Mouse (Mus musculus) bone marrow macrophage, adult 2 months (primary cell): ENCODE data around the gene Kcnj9. TPM values are rescaled to one million over a fixed set of nuclear protein-coding genes. Genes with fewer than 3 reads are reported as not detected.

Experiments
- H3K27ac ChIP-seq: 2 replicates; pipeline ENCODE4 v1.5.1; 2012; ENCODE audit warnings: low read depth, low read length; ENCODE audit not compliant: insufficient read depth
- H3K4me1 ChIP-seq: 2 replicates; pipeline ENCODE4 v1.6.1; 2012; ENCODE audit warnings: low read length; ENCODE audit not compliant: control insufficient read depth, insufficient read depth
- H3K4me3 ChIP-seq: 2 replicates; pipeline ENCODE4 v1.5.1; 2012; ENCODE audit warnings: mild to moderate bottlenecking, low read length, moderate library complexity; ENCODE audit not compliant: insufficient read depth
- CTCF ChIP-seq: IDR thresholded peaks from 2 replicates; pipeline ENCODE4 v1.5.1; 2012; ENCODE audit warnings: low read depth, mild to moderate bottlenecking, low read length, moderate library complexity
- POLR2A ChIP-seq: IDR thresholded peaks from 2 replicates; pipeline ENCODE4 v1.6.1; 2012; ENCODE audit warnings: mild to moderate bottlenecking, low read depth, low read length, borderline replicate concordance
- polyA plus RNA-seq: library from polyadenylated mRNA; stranded (reverse); fragments of >200 nt; gene quantifications from 2 replicates; pipeline ENCODE4 v1.2.4, GENCODE M21; 2012; ENCODE audit not compliant: missing spikeins, insufficient read depth, insufficient read length

The Kcnj9 gene
- 1.8 and 2.2 TPM in 2 replicates for polyA plus RNA-seq

DNA sequence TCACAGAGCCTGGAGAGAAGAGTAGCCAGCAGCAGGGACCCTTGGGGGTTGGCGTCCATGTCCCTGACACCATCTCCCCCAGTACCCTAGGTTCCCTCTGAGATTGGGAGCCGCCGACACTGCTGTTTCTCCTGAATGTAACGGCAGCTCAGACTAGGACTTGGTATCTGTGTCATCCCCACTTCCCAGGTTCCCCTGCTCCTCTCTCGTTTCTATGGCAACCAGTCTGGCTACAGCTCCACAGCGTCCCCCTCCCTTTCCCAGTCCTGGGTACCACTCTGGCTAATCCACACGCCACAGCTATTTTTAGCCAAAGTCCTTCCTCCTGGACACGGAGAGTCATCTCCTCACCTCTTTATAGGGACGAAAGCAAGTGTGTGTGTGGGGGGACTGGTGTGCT, at the start of gene Kcnj9:
Kcnj9 (minus strand) TSS at position 188 of the 400 bp plus-strand sequence.
- Histone ChIP-seq H3K4me1 (peaks cover 25% of the 10 kb centered on the region), H3K27ac (no peak within 1 kb of the TSS), H3K4me3 (no peak within 1 kb of the TSS)
- TF ChIP-seq POLR2A (no peak), CTCF (no peak)

DNA sequence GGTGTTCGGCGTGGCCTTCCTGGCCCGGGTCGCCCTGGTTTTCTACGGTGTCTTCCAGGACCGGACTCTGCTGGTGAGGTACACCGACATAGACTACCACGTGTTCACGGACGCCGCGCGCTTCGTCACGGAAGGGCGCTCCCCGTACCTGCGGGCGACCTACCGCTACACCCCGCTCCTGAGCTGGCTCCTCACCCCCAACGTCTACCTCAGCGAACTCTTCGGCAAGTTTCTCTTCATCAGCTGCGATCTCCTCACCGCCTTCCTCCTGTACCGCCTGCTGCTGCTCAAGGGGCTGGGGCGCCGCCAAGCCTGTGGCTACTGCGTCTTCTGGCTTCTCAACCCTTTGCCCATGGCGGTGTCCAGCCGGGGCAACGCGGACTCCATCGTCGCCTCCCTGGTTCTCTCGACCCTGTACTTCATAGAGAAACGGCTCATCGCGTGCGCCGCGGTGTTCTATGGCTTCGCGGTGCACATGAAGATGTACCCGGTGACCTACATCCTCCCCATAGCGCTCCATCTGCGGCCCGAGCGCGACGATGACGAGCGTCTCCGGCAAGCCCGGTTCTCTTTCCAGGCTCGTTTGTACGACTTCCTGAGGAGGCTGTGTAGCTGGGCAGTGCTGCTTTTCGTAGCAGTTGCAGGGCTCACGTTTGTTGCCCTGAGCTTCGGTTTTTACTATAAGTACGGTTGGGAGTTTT, 47.8 kb upstream of the Kcnj9 start:
- no peak for TF ChIP-seq CTCF
- Histone ChIP-seq H3K4me1 (peaks cover 33% of the 10 kb centered on the region), H3K4me3 (peak overlapping the region; percentile 82), H3K27ac (peak overlapping the region; percentile 22)

DNA sequence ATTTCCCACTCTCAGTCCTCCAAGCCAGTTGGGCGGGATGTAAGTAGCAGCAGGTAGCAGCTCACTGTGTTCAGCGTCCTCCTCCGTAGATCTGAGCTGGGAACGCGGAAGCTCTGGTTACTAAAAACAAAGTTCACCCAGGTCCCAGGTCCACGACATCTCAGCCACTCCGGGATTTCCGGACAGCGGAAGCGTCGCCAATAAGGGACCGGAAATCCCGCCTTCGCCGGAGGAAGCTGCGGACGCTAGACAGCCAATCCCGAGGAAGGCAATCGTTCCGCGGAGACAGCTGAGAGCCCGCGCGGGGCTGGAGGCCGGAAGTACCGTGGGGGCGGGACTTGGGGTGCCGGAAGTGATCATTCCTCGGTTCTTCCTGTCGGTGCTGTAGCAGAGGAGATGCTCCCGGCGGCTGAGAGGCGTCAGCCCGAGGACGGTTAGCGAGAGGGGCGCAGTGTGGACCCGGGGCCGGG, 47.1 kb upstream of the Kcnj9 start, which contains the start of gene Pigm:
Pigm (plus strand) TSS at position 349 of the 470 bp plus-strand sequence.
- peaks cover 33% of the 10 kb centered on the region for H3K4me1 ChIP-seq
- TF ChIP-seq POLR2A (peak; percentile 52; the same call in 1 of the 2 replicates), CTCF (no peak)
- peak within 1 kb of the TSS; percentile 82 for H3K4me3 ChIP-seq
- peak within 1 kb of the TSS; percentile 75 for H3K27ac ChIP-seq

DNA sequence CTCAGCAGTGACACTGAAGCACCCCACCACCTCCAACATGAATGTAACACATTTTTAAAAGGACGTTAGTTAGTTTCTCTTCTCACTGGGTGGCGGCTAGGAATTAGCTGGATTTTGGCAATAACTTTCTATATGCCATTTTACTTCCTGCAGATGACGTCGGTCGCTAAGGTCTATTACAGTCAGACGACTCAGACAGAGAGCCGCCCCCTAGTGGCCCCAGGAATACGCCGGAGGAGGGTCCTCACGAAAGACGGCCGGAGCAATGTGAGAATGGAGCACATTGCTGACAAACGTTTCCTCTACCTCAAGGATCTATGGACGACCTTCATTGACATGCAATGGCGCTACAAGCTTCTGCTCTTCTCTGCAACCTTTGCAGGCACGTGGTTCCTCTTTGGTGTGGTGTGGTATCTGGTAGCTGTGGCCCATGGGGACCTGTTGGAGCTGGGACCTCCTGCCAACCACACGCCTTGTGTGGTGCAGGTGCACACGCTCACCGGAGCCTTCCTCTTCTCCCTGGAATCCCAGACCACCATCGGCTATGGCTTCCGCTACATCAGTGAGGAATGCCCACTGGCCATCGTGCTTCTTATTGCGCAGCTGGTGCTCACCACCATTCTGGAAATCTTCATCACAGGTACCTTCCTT, 39.8 kb upstream of the Kcnj9 start:
- H3K4me3 ChIP-seq = no peak overlapping the region
- peaks cover 19% of the 10 kb centered on the region for H3K4me1 ChIP-seq
- TF ChIP-seq POLR2A (no peak), CTCF (peak; percentile 26; the same call in 1 of the 2 replicates)
- no peak overlapping the region for H3K27ac ChIP-seq

DNA sequence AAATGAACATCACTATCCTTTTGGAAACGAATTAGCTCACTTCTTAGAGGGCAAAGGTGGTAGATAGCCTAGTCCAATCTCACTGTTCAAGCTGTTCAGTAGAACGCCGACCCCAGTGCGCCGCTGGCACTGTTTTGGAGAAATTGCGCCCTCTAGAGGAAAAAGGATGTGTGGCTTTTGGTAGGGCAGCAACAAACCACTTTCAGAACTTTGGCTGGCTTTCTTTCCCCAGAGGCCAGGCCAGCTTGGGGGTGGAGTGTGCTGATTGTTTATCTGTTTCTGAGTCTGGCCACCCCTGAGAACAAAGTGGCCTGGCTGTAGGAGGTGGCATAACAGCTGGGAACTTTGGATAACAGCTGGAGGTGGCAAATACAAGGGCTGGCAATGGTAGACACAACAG, 35.6 kb upstream of the Kcnj9 start:
- Histone ChIP-seq H3K27ac (no peak overlapping the region), H3K4me1 (peaks cover 4% of the 10 kb centered on the region; the same call in 1 of the 2 replicates), H3K4me3 (no peak overlapping the region)
- TF ChIP-seq POLR2A (no peak), CTCF (peak; percentile 96)

DNA sequence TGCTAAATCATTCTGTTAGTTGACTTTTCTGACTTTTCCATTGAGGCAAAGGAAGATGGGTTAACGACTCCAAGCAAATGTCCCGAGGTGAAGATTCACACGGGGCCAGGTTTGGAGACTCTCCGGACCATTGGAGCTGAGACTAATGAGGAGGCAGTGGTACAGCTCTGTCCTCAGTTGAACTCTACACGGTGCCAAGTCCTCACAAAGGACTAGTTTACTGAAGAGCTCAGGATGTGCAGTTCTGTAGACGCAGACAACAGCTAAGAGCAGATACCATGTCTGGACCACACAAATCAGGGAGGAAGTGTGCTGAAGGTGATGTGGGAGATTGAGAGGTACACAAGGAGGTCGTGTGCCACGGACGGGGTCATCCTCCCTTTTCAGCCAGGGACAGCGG, 29.2 kb upstream of the Kcnj9 start:
- TF ChIP-seq CTCF (no peak), POLR2A (no peak)
- H3K4me3 ChIP-seq = no peak overlapping the region
- H3K4me1 ChIP-seq = peaks cover under 1% of the 10 kb centered on the region
- H3K27ac ChIP-seq = no peak overlapping the region

DNA sequence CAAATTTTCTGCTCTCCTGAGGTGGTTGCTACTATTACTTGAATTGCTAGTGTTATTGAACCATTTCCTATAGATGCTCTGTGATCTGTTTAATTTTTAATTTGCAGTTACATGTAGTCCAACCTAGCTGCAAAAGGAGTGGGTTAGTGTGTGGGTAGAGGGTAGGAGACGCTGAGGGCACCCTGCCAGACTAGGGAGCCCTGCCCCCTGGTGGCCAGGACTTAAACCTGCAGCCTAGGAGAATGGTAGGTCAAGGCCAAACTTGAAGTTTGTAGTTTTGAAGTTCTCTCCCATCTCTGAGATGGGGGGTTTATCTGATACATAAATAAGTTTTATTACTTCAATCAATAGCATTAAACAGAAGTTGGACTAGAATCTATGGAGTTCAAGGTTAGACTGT, 28.4 kb upstream of the Kcnj9 start:
- TF ChIP-seq POLR2A (no peak), CTCF (peak; percentile 89)
- Histone ChIP-seq H3K27ac (no peak overlapping the region), H3K4me1 (peaks cover 9% of the 10 kb centered on the region), H3K4me3 (no peak overlapping the region)

DNA sequence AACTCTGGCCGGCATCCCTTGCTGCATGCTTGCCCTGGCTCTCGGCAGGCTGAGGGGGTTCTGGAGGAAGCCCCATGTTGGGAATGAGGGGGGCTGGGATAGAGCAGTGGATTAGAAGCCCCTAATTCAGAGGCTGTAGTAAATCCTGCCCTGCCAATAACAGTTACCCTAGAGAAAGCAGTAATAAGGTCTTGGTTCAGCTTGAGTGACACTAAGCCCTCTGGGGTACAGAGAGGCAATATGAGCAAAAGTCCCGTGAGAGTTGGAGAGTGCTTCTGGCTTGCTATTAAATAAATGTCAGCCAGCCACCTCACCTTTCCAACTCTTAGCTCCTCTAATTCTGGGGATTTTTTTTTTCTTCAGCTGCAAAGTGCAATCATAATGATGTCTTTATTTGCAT, 26.2 kb upstream of the Kcnj9 start:
- Histone ChIP-seq H3K4me3 (no peak overlapping the region), H3K27ac (no peak overlapping the region), H3K4me1 (peaks cover 22% of the 10 kb centered on the region)
- TF ChIP-seq CTCF (no peak), POLR2A (no peak)

DNA sequence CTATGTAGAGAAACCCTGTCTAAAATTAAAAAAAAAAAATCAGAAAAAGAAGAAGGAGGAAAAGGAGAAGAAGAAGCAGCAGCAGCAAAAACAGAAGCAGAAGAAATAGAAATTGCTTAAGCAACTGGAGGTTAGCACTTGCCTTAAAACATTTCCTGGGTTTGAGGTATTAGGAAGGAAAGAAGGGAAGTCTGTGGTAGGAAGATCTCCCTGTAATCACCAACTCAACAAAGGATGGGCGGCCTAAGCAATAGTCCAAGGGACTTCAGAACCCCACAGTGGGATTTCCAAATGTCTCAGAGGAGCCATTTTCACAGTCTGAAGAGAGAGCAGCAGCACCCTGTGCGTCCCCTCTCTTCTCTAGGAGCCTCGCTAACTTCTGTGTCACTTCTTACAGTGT, 23.3 kb upstream of the Kcnj9 start:
- Histone ChIP-seq H3K27ac (peak overlapping the region; percentile 68), H3K4me3 (no peak overlapping the region), H3K4me1 (peaks cover 37% of the 10 kb centered on the region)
- TF ChIP-seq CTCF (no peak), POLR2A (no peak)

DNA sequence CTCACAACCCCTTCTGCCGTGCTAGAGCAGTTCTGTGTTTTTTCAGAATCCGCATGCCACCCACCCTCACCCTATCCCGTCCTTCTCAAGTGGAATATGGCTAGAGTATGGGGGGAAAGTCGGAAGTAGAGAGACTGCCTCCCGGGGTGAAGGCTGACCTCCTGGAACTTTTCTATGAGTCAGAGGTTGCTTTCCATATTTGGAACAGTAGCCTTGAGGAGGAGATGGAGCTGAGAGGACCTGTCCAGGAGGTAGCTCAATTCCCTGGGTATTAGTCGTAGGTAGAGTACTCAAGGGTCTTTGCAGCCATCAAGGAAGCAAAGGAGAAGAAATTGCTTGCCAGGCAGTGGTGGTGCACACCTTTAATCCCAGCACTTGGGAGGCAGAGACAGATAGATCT, 22.9 kb upstream of the Kcnj9 start:
- peak overlapping the region; percentile 68 for H3K27ac ChIP-seq

More for the DNA sequence above, 22.9 kb upstream of the Kcnj9 start:
- Histone ChIP-seq H3K4me3 (no peak overlapping the region), H3K4me1 (peaks cover 40% of the 10 kb centered on the region)
- no peak for TF ChIP-seq POLR2A
- TF ChIP-seq CTCF = no peak
